Mouse (Mus musculus): ENCODE data around the gene Gm49388. TPM values are rescaled to one million over a fixed set of nuclear protein-coding genes. Genes with fewer than 3 reads are reported as not detected.

The Gm49388 gene
- total RNA-seq, 1 experiment: 1.9 TPM

GRCm38 (mm10) chr7:127801010-127801621, 15.7 kb downstream of the Gm49388 start:
- Histone ChIP-seq H3K9ac (ENCODE audit: insufficient read depth, low read depth, low read length, poor library complexity, severe bottlenecking) (peak overlapping the region; percentile 40), H3K36me3 (ENCODE audit: control insufficient read depth, insufficient read depth, low read length, poor library complexity, severe bottlenecking) (peaks cover 44% of the 10 kb centered on the region), H3K9me3 (ENCODE audit: control insufficient read depth, insufficient read depth, low read depth, low read length) (no peaks in the 10 kb centered on the region), H3K4me3 (ENCODE audit: insufficient read depth in 1 of 2, low read depth in 1 of 2, low read length in 2 of 2, poor library complexity in 1 of 2, severe bottlenecking in 1 of 2) (peak overlapping the region; percentile 3 to 61; a peak in 2 of 4 replicates), H3K27ac (ENCODE audit: insufficient read depth, low read depth, low read length, poor library complexity, severe bottlenecking) (no peak overlapping the region), H3K4me1 (ENCODE audit: control insufficient read depth in 2 of 2, insufficient read depth in 2 of 2, low read length in 2 of 2, poor library complexity in 1 of 2) (peaks cover 0 to 5% of the 10 kb centered on the region in 2 experiments; a peak in 1 of 4 replicates)
- in situ Hi-C loops (cut with MboI; ENCODE audit: low sequenced_read_pairs in 2 of 2, unreplicated experiment in 2 of 2): no loop called here
- TF ChIP-seq HCFC1 (IDR thresholded peaks at IDR 0.05; ENCODE audit: borderline replicate concordance, insufficient read depth, low read length): no peak
- TF ChIP-seq ZC3H11A (IDR thresholded peaks at IDR 0.05; ENCODE audit: borderline replicate concordance, low read depth, low read length): no peak
- DNase-seq (ENCODE audit: low read depth, low spot score): no peak

- no peak for DNase-seq (ENCODE audit: low read depth, low spot score)
- in situ Hi-C loops (cut with MboI; ENCODE audit: low sequenced_read_pairs in 2 of 2, unreplicated experiment in 2 of 2): no loop called here
- peaks cover 0 to 5% of the 10 kb centered on the region in 2 experiments; a peak in 1 of 4 replicates for H3K4me1 ChIP-seq (ENCODE audit: control insufficient read depth in 2 of 2, insufficient read depth in 2 of 2, low read length in 2 of 2, poor library complexity in 1 of 2)
- H3K36me3 ChIP-seq (ENCODE audit: control insufficient read depth, insufficient read depth, low read length, poor library complexity, severe bottlenecking): peaks cover 32% of the 10 kb centered on the region
- H3K9me3 ChIP-seq (ENCODE audit: control insufficient read depth, insufficient read depth, low read depth, low read length): no peaks in the 10 kb centered on the region
- no peak overlapping the region for H3K4me3 ChIP-seq (ENCODE audit: insufficient read depth in 1 of 2, low read depth in 1 of 2, low read length in 2 of 2, poor library complexity in 1 of 2, severe bottlenecking in 1 of 2)
- no peak overlapping the region for H3K9ac ChIP-seq (ENCODE audit: insufficient read depth, low read depth, low read length, poor library complexity, severe bottlenecking)
- no peak overlapping the region for H3K27ac ChIP-seq (ENCODE audit: insufficient read depth, low read depth, low read length, poor library complexity, severe bottlenecking)
- no peak for TF ChIP-seq CHD2 (IDR thresholded peaks at IDR 0.05; ENCODE audit: low read depth, low read length)
- no peak for TF ChIP-seq HCFC1 (IDR thresholded peaks at IDR 0.05; ENCODE audit: borderline replicate concordance, insufficient read depth, low read length)
- no peak for TF ChIP-seq ZC3H11A (IDR thresholded peaks at IDR 0.05; ENCODE audit: borderline replicate concordance, low read depth, low read length)
- TF ChIP-seq ZNF384 (IDR thresholded peaks at IDR 0.05; ENCODE audit: low read depth, low read length): no peak
- TF ChIP-seq MAFK (IDR thresholded peaks at IDR 0.05; ENCODE audit: insufficient read depth, low read depth, low read length): no peak
Observed at GRCm38 (mm10) chr7:127802313-127802712, 16.9 kb downstream of the Gm49388 start.

GRCm38 (mm10) chr7:127808821-127809220, 23.4 kb downstream of the Gm49388 start:
- H3K36me3 ChIP-seq (ENCODE audit: control insufficient read depth, insufficient read depth, low read length, poor library complexity, severe bottlenecking): no peaks in the 10 kb centered on the region
- in situ Hi-C loops (cut with MboI; ENCODE audit: low sequenced_read_pairs in 2 of 2, unreplicated experiment in 2 of 2): no loop called here
- no peak overlapping the region for H3K27ac ChIP-seq (ENCODE audit: insufficient read depth, low read depth, low read length, poor library complexity, severe bottlenecking)
- H3K9me3 ChIP-seq (ENCODE audit: control insufficient read depth, insufficient read depth, low read depth, low read length): no peaks in the 10 kb centered on the region
- no peak for DNase-seq (ENCODE audit: low read depth, low spot score)
- TF ChIP-seq CHD2 (IDR thresholded peaks at IDR 0.05; ENCODE audit: low read depth, low read length) (no peak), HCFC1 (IDR thresholded peaks at IDR 0.05; ENCODE audit: borderline replicate concordance, insufficient read depth, low read length) (no peak), ZNF384 (IDR thresholded peaks at IDR 0.05; ENCODE audit: low read depth, low read length) (no peak), ZC3H11A (IDR thresholded peaks at IDR 0.05; ENCODE audit: borderline replicate concordance, low read depth, low read length) (no peak), MAFK (IDR thresholded peaks at IDR 0.05; ENCODE audit: insufficient read depth, low read depth, low read length) (no peak)
- H3K9ac ChIP-seq (ENCODE audit: insufficient read depth, low read depth, low read length, poor library complexity, severe bottlenecking): no peak overlapping the region
- peaks cover 2 to 10% of the 10 kb centered on the region in 2 experiments; a peak in 2 of 4 replicates for H3K4me1 ChIP-seq (ENCODE audit: control insufficient read depth in 2 of 2, insufficient read depth in 2 of 2, low read length in 2 of 2, poor library complexity in 1 of 2)
- no peak overlapping the region for H3K4me3 ChIP-seq (ENCODE audit: insufficient read depth in 1 of 2, low read depth in 1 of 2, low read length in 2 of 2, poor library complexity in 1 of 2, severe bottlenecking in 1 of 2)

GRCm38 (mm10) chr7:127809846-127810245, 24.4 kb downstream of the Gm49388 start:
- Histone ChIP-seq H3K27ac (ENCODE audit: insufficient read depth, low read depth, low read length, poor library complexity, severe bottlenecking) (no peak overlapping the region), H3K9me3 (ENCODE audit: control insufficient read depth, insufficient read depth, low read depth, low read length) (no peaks in the 10 kb centered on the region), H3K36me3 (ENCODE audit: control insufficient read depth, insufficient read depth, low read length, poor library complexity, severe bottlenecking) (no peaks in the 10 kb centered on the region), H3K4me3 (ENCODE audit: insufficient read depth in 1 of 2, low read depth in 1 of 2, low read length in 2 of 2, poor library complexity in 1 of 2, severe bottlenecking in 1 of 2) (no peak overlapping the region), H3K9ac (ENCODE audit: insufficient read depth, low read depth, low read length, poor library complexity, severe bottlenecking) (no peak overlapping the region), H3K4me1 (ENCODE audit: control insufficient read depth in 2 of 2, insufficient read depth in 2 of 2, low read length in 2 of 2, poor library complexity in 1 of 2) (peaks cover 2 to 10% of the 10 kb centered on the region in 2 experiments; a peak in 2 of 4 replicates)
- DNase-seq (ENCODE audit: low read depth, low spot score): no peak
- TF ChIP-seq HCFC1 (IDR thresholded peaks at IDR 0.05; ENCODE audit: borderline replicate concordance, insufficient read depth, low read length): no peak
- no peak for TF ChIP-seq MAFK (IDR thresholded peaks at IDR 0.05; ENCODE audit: insufficient read depth, low read depth, low read length)
- no peak for TF ChIP-seq ZC3H11A (IDR thresholded peaks at IDR 0.05; ENCODE audit: borderline replicate concordance, low read depth, low read length)
- TF ChIP-seq CHD2 (IDR thresholded peaks at IDR 0.05; ENCODE audit: low read depth, low read length): no peak
- no peak for TF ChIP-seq ZNF384 (IDR thresholded peaks at IDR 0.05; ENCODE audit: low read depth, low read length)
- in situ Hi-C loops (cut with MboI; ENCODE audit: low sequenced_read_pairs in 2 of 2, unreplicated experiment in 2 of 2): no loop called here
